Mouse (Mus musculus): ENCODE measurements around the gene Sumo1. TPM values are rescaled to one million over a fixed set of nuclear protein-coding genes. Genes with fewer than 3 reads are reported as not detected.

The Sumo1 gene
- 0.46 and 1.3 TPM in 2 replicates for polyA plus RNA-seq (2012; rRNA removed)

GRCm38 (mm10) chr1:59670641-59671168 lies at the start of gene Sumo1:
TSS of gene Sumo1 (minus strand) at chr1:59670834.

GRCm38 (mm10) chr1:59684819-59685755 lies 14.5 kb upstream of the Sumo1 start, which contains the start of gene Nop58:
TSS of gene Nop58 (plus strand) at chr1:59684971.

Other genes with a start within 250 kb of the Sumo1 start
- 6.1 and 7.5 TPM in 2 replicates for gene Fzd7, start 188.4 kb downstream of the Sumo1 start, polyA plus RNA-seq (2012; rRNA removed)
- 0.13 and 0.23 TPM in 2 replicates for gene Gm973, start 154.6 kb downstream of the Sumo1 start, polyA plus RNA-seq (2012; rRNA removed)
- 6.2 and 6.8 TPM in 2 replicates for gene Nop58, start 14.1 kb upstream of the Sumo1 start, polyA plus RNA-seq (2012; rRNA removed)
- gene Bmpr2, start 92.6 kb upstream of the Sumo1 start, polyA plus RNA-seq (2012; rRNA removed), result 0.47 and 1.2 TPM in 2 replicates
- 3.1 and 3.5 TPM in 2 replicates for gene Fam117b, start 242.2 kb upstream of the Sumo1 start, polyA plus RNA-seq (2012; rRNA removed)